Mouse (Mus musculus): Measurements from ENCODE around the gene Adcy5. TPM values are rescaled to one million over a fixed set of nuclear protein-coding genes. Genes with fewer than 3 reads are reported as not detected.

Gene Adcy5
- polyA plus RNA-seq, 2 experiments = 2.5 to 10.1 TPM

DNA sequence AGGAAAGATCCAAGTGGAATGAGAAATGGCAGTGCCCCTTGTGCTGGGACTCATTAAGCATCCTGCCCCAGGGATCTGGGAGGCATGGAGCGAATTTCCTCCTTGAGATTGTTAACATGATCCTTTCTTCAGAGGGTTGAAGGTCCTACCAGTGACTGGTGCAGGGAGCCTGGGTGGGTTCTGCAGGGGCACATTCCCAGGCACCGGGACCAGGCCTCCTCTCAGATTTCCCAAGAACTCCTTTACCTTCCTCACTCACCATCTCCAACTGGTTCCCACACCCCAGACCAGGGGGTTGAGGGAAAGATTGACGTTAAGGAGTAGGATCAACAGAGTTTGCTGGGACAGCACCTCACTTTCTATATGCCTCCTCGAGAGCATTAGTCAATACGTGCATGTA, 27.4 kb upstream of the Adcy5 start:
- 66% methylated on average over 5 of the region's 5 CpGs for WGBS
- H3K27me3 ChIP-seq (ENCODE audit: control insufficient read depth, insufficient read depth, low read length) = no peaks in the 10 kb centered on the region
- ATAC-seq (ENCODE audit: low FRiP score, low read depth) = no peak
- H3K9ac ChIP-seq (ENCODE audit: low read depth, low read length, severe bottlenecking) = no peak overlapping the region
- no peaks in the 10 kb centered on the region for H3K36me3 ChIP-seq (ENCODE audit: control insufficient read depth, insufficient read depth, low read length)
- no peak overlapping the region for H3K4me2 ChIP-seq (replicated peaks; ENCODE audit: low read depth, low read length, severe bottlenecking)
- no peak for TF ChIP-seq POLR2A (IDR thresholded peaks at IDR 0.05; ENCODE audit: borderline replicate concordance, extremely low read depth, insufficient read depth, insufficient read length)
- H3K4me1 ChIP-seq (ENCODE audit: control insufficient read depth, insufficient read depth, low read length) = no peaks in the 10 kb centered on the region
- no peaks in the 10 kb centered on the region for H3K9me3 ChIP-seq (ENCODE audit: control insufficient read depth, low read length)
- no peak for DNase-seq (ENCODE audit: low spot score)
- H3K4me3 ChIP-seq (replicated peaks; ENCODE audit: low read length) = no peak overlapping the region
- H3K27ac ChIP-seq (replicated peaks; ENCODE audit: low read depth, low read length) = no peak overlapping the region

DNA sequence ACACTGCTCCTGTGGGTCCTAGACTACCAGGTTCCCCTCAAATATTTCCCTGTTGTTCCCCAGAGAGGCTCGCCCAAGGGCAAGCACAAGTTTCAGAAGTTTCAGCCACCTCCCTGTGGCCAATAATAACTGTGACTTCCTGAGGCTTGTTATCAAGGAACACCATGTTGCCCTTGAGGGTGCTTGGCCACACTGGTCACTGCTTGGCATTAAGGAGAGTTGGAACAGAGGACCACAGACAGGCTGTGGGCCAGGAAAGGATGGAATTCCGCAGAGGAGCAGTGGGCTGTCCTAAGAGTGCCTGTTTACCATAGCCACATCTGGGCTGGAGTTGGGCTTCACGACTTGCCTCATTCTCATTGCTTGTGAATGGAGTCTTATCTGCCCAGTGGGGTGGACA, 24.5 kb upstream of the Adcy5 start:
- no peaks in the 10 kb centered on the region for H3K36me3 ChIP-seq (ENCODE audit: control insufficient read depth, insufficient read depth, low read length)
- H3K4me1 ChIP-seq (ENCODE audit: control insufficient read depth, insufficient read depth, low read length) = no peaks in the 10 kb centered on the region
- no peak for DNase-seq (ENCODE audit: low spot score)
- H3K27me3 ChIP-seq (ENCODE audit: control insufficient read depth, insufficient read depth, low read length) = no peaks in the 10 kb centered on the region
- no peak overlapping the region for H3K4me2 ChIP-seq (replicated peaks; ENCODE audit: low read depth, low read length, severe bottlenecking)
- no peak overlapping the region for H3K9ac ChIP-seq (ENCODE audit: low read depth, low read length, severe bottlenecking)
- 68% methylated on average over 3 of the region's 3 CpGs for WGBS
- H3K4me3 ChIP-seq (replicated peaks; ENCODE audit: low read length) = no peak overlapping the region
- H3K27ac ChIP-seq (replicated peaks; ENCODE audit: low read depth, low read length) = no peak overlapping the region
- H3K9me3 ChIP-seq (ENCODE audit: control insufficient read depth, low read length) = no peaks in the 10 kb centered on the region
- TF ChIP-seq POLR2A (IDR thresholded peaks at IDR 0.05; ENCODE audit: borderline replicate concordance, extremely low read depth, insufficient read depth, insufficient read length) = no peak
- ATAC-seq (ENCODE audit: low FRiP score, low read depth) = no peak

DNA sequence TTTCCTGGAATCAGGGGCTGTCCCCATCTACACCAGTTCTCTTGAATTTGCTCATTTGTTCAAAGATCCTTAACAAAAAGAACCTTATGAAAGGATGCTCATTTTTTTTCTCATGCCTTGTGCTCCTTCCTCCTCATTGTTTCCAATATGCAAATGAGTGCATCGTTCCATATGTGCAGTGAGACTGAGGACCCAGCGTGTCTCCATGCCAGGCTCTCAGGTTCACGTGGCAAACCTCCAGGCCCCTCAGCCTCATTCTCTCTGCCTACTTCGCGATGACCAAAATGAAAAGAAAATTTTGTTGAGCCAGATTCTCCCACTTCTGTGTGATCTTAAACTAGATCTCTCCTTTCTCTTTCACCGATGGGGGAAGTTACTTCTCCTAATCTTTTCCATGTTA, 15.3 kb upstream of the Adcy5 start:
- Histone ChIP-seq H3K27ac (replicated peaks; ENCODE audit: low read depth, low read length) (no peak overlapping the region), H3K4me1 (ENCODE audit: control insufficient read depth, insufficient read depth, low read length) (peaks cover 11% of the 10 kb centered on the region), H3K9ac (ENCODE audit: low read depth, low read length, severe bottlenecking) (no peak overlapping the region), H3K4me2 (replicated peaks; ENCODE audit: low read depth, low read length, severe bottlenecking) (no peak overlapping the region), H3K9me3 (ENCODE audit: control insufficient read depth, low read length) (no peaks in the 10 kb centered on the region), H3K36me3 (ENCODE audit: control insufficient read depth, insufficient read depth, low read length) (no peaks in the 10 kb centered on the region), H3K4me3 (replicated peaks; ENCODE audit: low read length) (no peak overlapping the region), H3K27me3 (ENCODE audit: control insufficient read depth, insufficient read depth, low read length) (no peaks in the 10 kb centered on the region)
- no peak for DNase-seq (ENCODE audit: low spot score)
- TF ChIP-seq POLR2A (IDR thresholded peaks at IDR 0.05; ENCODE audit: borderline replicate concordance, extremely low read depth, insufficient read depth, insufficient read length) = no peak
- 65% methylated on average over 6 of the region's 6 CpGs for WGBS
- no peak for ATAC-seq (ENCODE audit: low FRiP score, low read depth)

DNA sequence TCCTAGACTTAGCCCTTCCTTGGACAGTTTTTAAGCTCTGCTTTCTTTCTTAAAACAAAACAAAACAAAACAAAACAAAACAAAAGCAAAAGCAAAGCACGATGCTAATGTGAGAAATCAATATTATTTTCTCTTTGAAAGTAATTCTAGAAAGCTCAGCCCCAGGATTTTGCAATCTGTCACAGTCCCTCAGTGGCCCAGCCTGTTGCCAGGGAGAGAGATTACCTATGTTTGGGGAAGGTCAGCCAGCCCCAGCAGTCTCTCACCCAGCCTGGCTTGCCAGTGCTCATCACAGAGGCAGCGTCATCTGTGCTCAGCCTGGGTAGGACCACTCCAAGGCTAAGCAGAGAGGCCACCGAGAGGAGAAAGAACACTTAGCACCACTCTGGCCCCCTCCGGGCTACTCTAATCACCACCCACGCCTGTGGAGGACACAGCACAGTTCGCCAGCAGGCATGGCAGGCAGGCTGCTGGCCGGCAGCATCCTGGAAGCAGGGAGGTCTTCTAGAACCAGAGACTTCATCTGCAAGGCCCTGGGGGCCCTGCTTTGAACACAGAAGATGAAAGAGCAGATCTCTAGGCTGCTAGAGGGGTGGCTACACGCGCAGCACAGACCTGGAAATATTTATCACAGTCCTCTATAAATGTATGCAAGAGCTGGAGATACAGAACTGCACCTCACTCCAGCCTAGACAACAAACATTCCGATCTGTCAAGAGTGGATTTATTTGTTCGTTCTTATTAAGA, 14.6 kb upstream of the Adcy5 start:
- Histone ChIP-seq H3K4me2 (replicated peaks; ENCODE audit: low read depth, low read length, severe bottlenecking) (no peak overlapping the region; the same call in 1 of the 2 replicates), H3K27me3 (ENCODE audit: control insufficient read depth, insufficient read depth, low read length) (no peaks in the 10 kb centered on the region), H3K36me3 (ENCODE audit: control insufficient read depth, insufficient read depth, low read length) (no peaks in the 10 kb centered on the region), H3K9me3 (ENCODE audit: control insufficient read depth, low read length) (no peaks in the 10 kb centered on the region), H3K4me3 (replicated peaks; ENCODE audit: low read length) (no peak overlapping the region), H3K9ac (ENCODE audit: low read depth, low read length, severe bottlenecking) (no peak overlapping the region), H3K4me1 (ENCODE audit: control insufficient read depth, insufficient read depth, low read length) (peaks cover 11% of the 10 kb centered on the region), H3K27ac (replicated peaks; ENCODE audit: low read depth, low read length) (no peak overlapping the region)
- TF ChIP-seq POLR2A (IDR thresholded peaks at IDR 0.05; ENCODE audit: borderline replicate concordance, extremely low read depth, insufficient read depth, insufficient read length) = no peak
- DNase-seq (ENCODE audit: low spot score) (no peak), ATAC-seq (ENCODE audit: low FRiP score, low read depth) (no peak)
- WGBS = 14% methylated on average over 11 of the region's 11 CpGs

DNA sequence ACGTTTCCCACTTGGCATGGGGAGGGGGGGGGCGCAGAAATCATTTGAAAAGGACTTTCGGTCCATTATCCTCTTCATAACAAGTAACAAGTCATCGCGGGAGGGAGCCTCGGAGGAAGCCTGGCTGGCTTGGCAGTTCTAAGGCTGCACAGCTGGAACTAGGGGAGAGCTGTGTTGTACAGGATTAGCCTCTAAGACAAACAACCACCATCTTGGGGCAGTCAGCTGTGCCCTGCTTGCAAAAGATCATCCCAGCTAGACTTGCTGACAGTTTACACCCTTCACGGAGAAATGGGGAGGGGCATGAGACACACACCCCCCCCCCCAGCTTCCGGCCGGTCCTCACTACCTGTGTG, 14.1 kb upstream of the Adcy5 start:
- WGBS = 37% methylated on average over 8 of the region's 9 CpGs
- no peak overlapping the region for H3K27ac ChIP-seq (replicated peaks; ENCODE audit: low read depth, low read length)
- peaks cover 11% of the 10 kb centered on the region for H3K4me1 ChIP-seq (ENCODE audit: control insufficient read depth, insufficient read depth, low read length)
- H3K9ac ChIP-seq (ENCODE audit: low read depth, low read length, severe bottlenecking) = no peak overlapping the region
- H3K36me3 ChIP-seq (ENCODE audit: control insufficient read depth, insufficient read depth, low read length) = no peaks in the 10 kb centered on the region
- DNase-seq (ENCODE audit: low spot score) (no peak), ATAC-seq (ENCODE audit: low FRiP score, low read depth) (no peak)
- no peaks in the 10 kb centered on the region for H3K9me3 ChIP-seq (ENCODE audit: control insufficient read depth, low read length)
- H3K4me3 ChIP-seq (replicated peaks; ENCODE audit: low read length) = no peak overlapping the region
- H3K27me3 ChIP-seq (ENCODE audit: control insufficient read depth, insufficient read depth, low read length) = no peaks in the 10 kb centered on the region
- no peak overlapping the region; the same call in 1 of the 2 replicates for H3K4me2 ChIP-seq (replicated peaks; ENCODE audit: low read depth, low read length, severe bottlenecking)
- TF ChIP-seq POLR2A (IDR thresholded peaks at IDR 0.05; ENCODE audit: borderline replicate concordance, extremely low read depth, insufficient read depth, insufficient read length) = no peak
